ENCODE assay signal across 7 mouse cellular contexts in the genomic region with DNA sequence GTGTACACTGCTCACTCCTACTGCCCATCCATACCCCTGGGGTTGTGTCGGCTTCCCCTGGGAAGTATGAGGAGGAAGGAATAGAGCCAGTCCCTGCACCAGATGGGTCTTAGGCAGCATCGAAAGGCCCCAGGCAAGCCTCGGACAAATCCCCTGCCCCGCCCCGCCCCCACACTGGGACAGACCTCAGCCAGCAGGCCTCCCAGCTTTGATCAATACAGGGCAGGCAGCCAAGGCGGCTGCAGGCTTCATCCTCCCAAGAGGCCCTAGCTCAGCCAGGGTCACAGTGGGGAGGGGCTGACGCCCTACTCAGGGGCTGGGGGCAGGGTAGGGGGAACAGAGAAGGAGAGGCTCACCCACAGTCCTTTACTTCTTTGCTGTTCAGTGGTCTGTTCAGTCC. TPM values are rescaled to one million over a fixed set of nuclear protein-coding genes. Genes with fewer than 3 reads are reported as not detected.
DNase-seq lines count a peak whose midpoint lies in the region; ATAC-seq lines count a peak whose summit lies in the region.

No protein-coding gene starts in this region.

- peak; percentile 80 for DNase-seq in testis, postnatal 10 days (ENCODE audit: low spot score)
- no peak for DNase-seq in testis, postnatal 14 days (ENCODE audit: low spot score)
- DNase-seq in hindbrain, embryonic 10.5 days (ENCODE audit: low spot score): peak; percentile 84
- no peak for DNase-seq in urinary bladder, adult 18-20 months (ENCODE audit: low spot score in 2 of 2)

- no peaks in the 10 kb centered on the region for H3K27me3 ChIP-seq in embryonic facial prominence, embryonic 15.5 days
- no peaks in the 10 kb centered on the region for H3K27me3 ChIP-seq in hindbrain, embryonic 10.5 days (ENCODE audit: insufficient read depth, poor library complexity, severe bottlenecking)
- no peaks in the 10 kb centered on the region for H3K27me3 ChIP-seq in limb, embryonic 15.5 days
- H3K27me3 ChIP-seq in neural tube, embryonic 15.5 days (replicated peaks): no peaks in the 10 kb centered on the region

- no peak overlapping the region for H3K4me3 ChIP-seq in embryonic facial prominence, embryonic 15.5 days (replicated peaks)
- no peak overlapping the region; the same call in 1 of the 2 replicates for H3K4me3 ChIP-seq in hindbrain, embryonic 10.5 days
- no peak overlapping the region for H3K4me3 ChIP-seq in limb, embryonic 15.5 days
- no peak overlapping the region for H3K4me3 ChIP-seq in neural tube, embryonic 15.5 days (replicated peaks)

- no peaks in the 10 kb centered on the region for H3K9me3 ChIP-seq in embryonic facial prominence, embryonic 15.5 days (replicated peaks)
- no peaks in the 10 kb centered on the region for H3K9me3 ChIP-seq in hindbrain, embryonic 10.5 days
- H3K9me3 ChIP-seq in limb, embryonic 15.5 days: no peaks in the 10 kb centered on the region
- no peaks in the 10 kb centered on the region for H3K9me3 ChIP-seq in neural tube, embryonic 15.5 days (replicated peaks)

- no peak overlapping the region for H3K9ac ChIP-seq in embryonic facial prominence, embryonic 15.5 days
- H3K9ac ChIP-seq in limb, embryonic 15.5 days: no peak overlapping the region
- H3K9ac ChIP-seq in neural tube, embryonic 15.5 days (replicated peaks): no peak overlapping the region

- peaks cover 57% of the 10 kb centered on the region for H3K4me1 ChIP-seq in embryonic facial prominence, embryonic 15.5 days
- peaks cover 77% of the 10 kb centered on the region for H3K4me1 ChIP-seq in hindbrain, embryonic 10.5 days (replicated peaks)
- peaks cover 60% of the 10 kb centered on the region for H3K4me1 ChIP-seq in limb, embryonic 15.5 days
- peaks cover 29% of the 10 kb centered on the region for H3K4me1 ChIP-seq in neural tube, embryonic 15.5 days

- no peaks in the 10 kb centered on the region for H3K36me3 ChIP-seq in embryonic facial prominence, embryonic 15.5 days
- no peaks in the 10 kb centered on the region for H3K36me3 ChIP-seq in hindbrain, embryonic 10.5 days
- no peaks in the 10 kb centered on the region for H3K36me3 ChIP-seq in limb, embryonic 15.5 days
- no peaks in the 10 kb centered on the region for H3K36me3 ChIP-seq in neural tube, embryonic 15.5 days

- peak overlapping the region; percentile 55; the same call in 1 of the 2 replicates for H3K27ac ChIP-seq in embryonic facial prominence, embryonic 15.5 days (replicated peaks)
- H3K27ac ChIP-seq in hindbrain, embryonic 10.5 days: peak overlapping the region; percentile 90
- H3K27ac ChIP-seq in limb, embryonic 15.5 days: peak overlapping the region; percentile 81
- peak overlapping the region; percentile 10; the same call in 1 of the 2 replicates for H3K27ac ChIP-seq in neural tube, embryonic 15.5 days (replicated peaks)

- no peak overlapping the region for H3K4me2 ChIP-seq in embryonic facial prominence, embryonic 15.5 days (replicated peaks)
- no peak overlapping the region for H3K4me2 ChIP-seq in limb, embryonic 15.5 days
- H3K4me2 ChIP-seq in neural tube, embryonic 15.5 days: no peak overlapping the region

- 16% methylated on average over 7 of the region's 7 CpGs for WGBS in embryonic facial prominence, embryonic 15.5 days
- WGBS in hindbrain, embryonic 10.5 days: 3% methylated on average over 7 of the region's 7 CpGs
- 13% methylated on average over 7 of the region's 7 CpGs for WGBS in limb, embryonic 15.5 days
- WGBS in neural tube, embryonic 15.5 days: 11% methylated on average over 7 of the region's 7 CpGs

- ATAC-seq in embryonic facial prominence, embryonic 15.5 days (ENCODE audit: insufficient number of reproducible peaks, low FRiP score, low TSS enrichment, low read depth): peak; percentile 59
- peak; percentile 32; the same call in 1 of the 2 replicates for ATAC-seq in limb, embryonic 15.5 days (ENCODE audit: insufficient number of reproducible peaks, low FRiP score, low TSS enrichment, low read depth)
- peak; percentile 62 for ATAC-seq in neural tube, embryonic 15.5 days (ENCODE audit: low FRiP score)

RNA-seq across cellular contexts. Expression of a gene that starts 43.7 kb away (rescaled TPM):
- 136 and 137 TPM in 2 replicates for polyA plus RNA-seq in embryonic facial prominence, embryonic 15.5 days (2015; fragmentation: Nextera tagmentation; extraction: Ambion mirVana)
- polyA plus RNA-seq in hindbrain, embryonic 10.5 days (2016; fragmentation: Nextera tagmentation; extraction: Ambion mirVana): 140 and 180 TPM in 2 replicates
- polyA plus RNA-seq in limb, embryonic 15.5 days (2015; fragmentation: Nextera tagmentation; extraction: Ambion mirVana): 93.9 and 112 TPM in 2 replicates
- polyA plus RNA-seq in neural tube, embryonic 15.5 days (2015; fragmentation: Nextera tagmentation; extraction: Ambion mirVana): 118 and 130 TPM in 2 replicates

Comparison
In these comparisons a context has a peak if more than half of its experiments do, and no peak if none do; other contexts are left out.
1. DNase-seq: peak in testis, postnatal 10 days (single experiment) and hindbrain, embryonic 10.5 days (single experiment); none in testis, postnatal 14 days (single experiment) and urinary bladder, adult 18-20 months (0 of 2).
2. H3K27ac ChIP-seq: peak in every context shown above with its lines; median percentile 90 in hindbrain, embryonic 10.5 days; 81 in limb, embryonic 15.5 days; 55 in embryonic facial prominence, embryonic 15.5 days; 10 in neural tube, embryonic 15.5 days.
3. Peak in every context shown above with its lines, with median percentiles within 50 percentile points of each other: ATAC-seq.